Mouse (Mus musculus) G1E (cell line): ENCODE measurements around the gene Iqck.

Experiments
- CTCF ChIP-seq: IDR thresholded peaks from 2 replicates; pipeline ENCODE4 v1.5.1; 2012; ENCODE audit warnings: low read depth, low read length, inconsistent platforms, mixed read lengths
- GATA1 ChIP-seq: IDR thresholded peaks from 2 replicates; pipeline ENCODE4 v1.6.1; 2012; ENCODE audit warnings: borderline replicate concordance, low read length, inconsistent platforms, mixed read lengths
- TAL1 ChIP-seq: conservative IDR thresholded peaks from 2 replicates; pipeline ENCODE4 v1.6.1; 2012; ENCODE audit warnings: low read depth, low read length, inconsistent platforms, mixed read lengths

DNA sequence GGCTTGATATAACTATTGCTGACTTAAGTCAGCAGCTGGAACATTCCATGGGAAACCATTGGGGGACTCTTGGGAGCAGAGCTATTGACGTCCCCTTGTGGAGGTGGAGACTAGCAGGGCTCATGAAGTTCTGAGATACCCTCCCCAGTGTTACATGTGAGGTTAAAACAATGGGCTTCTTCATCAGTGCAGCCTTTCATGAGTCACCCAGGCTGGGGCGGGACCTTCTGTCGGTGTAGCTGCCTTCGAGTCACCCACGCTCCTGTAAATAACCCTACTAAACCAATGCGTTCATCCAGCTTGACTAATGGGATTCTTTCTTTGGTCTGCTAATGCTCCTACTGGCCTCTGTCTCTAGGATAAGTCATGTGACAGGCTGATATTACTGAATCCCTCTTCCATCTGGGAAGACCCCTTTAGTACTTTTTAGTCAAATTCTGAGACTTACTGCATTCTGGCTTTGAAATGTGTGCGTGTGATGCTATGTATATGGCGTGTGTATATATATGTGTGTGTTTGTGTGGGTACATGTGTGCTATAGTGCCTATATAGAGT lies 53.5 kb downstream of the Iqck start:
- TF ChIP-seq CTCF (no peak), TAL1 (no peak), GATA1 (no peak)
